Mouse (Mus musculus): ENCODE results near the gene Fam181b.

Fam181b gene

DNA sequence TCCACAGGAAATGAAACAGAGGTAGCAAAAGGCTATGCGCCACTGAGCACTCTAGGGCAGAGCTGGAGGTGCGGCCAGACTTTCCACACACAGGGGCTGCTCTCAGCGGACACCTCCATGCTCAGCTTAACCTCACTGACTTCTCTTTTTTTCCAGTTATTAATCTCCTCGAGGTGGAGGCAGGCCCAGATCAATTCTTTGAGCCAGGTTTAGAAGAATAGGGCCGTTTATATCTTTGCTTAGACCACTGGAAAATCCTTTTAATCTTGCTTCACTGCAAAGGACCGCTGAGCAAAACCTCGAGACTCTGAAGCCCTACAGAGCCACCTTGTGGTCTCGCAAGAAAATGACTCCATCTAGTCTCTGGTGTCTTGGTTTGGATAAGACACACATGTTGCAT, 15.8 kb downstream of the Fam181b start:
- no peak for DNase-seq (ENCODE audit: low read depth, low spot score)
- no peaks in the 10 kb centered on the region for H3K36me3 ChIP-seq (ENCODE audit: control insufficient read depth, insufficient read depth, low read length, poor library complexity, severe bottlenecking)

DNA sequence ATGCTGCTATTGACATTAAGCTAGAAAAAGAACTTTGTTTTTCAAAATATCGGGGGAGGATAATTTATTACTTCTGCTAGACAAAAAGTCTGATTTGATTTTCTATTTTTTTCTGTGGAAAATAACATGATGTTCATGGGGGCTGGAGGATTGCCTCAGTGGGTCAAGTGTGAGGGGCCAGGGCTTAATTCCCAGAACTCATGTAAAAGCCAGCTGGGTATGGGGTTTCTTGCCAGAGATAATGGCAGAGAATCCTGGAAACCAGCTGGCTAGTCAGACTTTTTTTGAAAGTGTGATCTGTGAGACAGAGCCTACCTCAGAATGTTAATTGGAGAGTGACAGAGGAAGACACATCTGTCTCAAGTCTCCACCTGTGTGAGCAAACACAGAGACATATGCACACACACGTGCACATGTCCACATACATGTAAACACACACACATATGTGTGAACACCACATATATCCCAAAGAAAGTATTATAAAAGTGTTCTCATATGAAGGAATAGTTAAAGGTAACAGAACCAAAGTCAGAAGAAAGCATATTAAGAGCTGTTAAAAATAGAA, 25.2 kb downstream of the Fam181b start:
- H3K36me3 ChIP-seq (ENCODE audit: control insufficient read depth, insufficient read depth, low read length, poor library complexity, severe bottlenecking): no peaks in the 10 kb centered on the region
- H3K27me3 ChIP-seq (ENCODE audit: control insufficient read depth, insufficient read depth, low read length, poor library complexity, severe bottlenecking): no peaks in the 10 kb centered on the region

More for the DNA sequence above, 15.8 kb downstream of the Fam181b start:
- H3K27me3 ChIP-seq (ENCODE audit: control insufficient read depth, insufficient read depth, low read length, poor library complexity, severe bottlenecking): no peaks in the 10 kb centered on the region

GRCm38 (mm10) chr7:93110370-93110965, 30.8 kb downstream of the Fam181b start:
- Histone ChIP-seq H3K27me3 (ENCODE audit: control insufficient read depth, insufficient read depth, low read length, poor library complexity, severe bottlenecking) (no peaks in the 10 kb centered on the region), H3K36me3 (ENCODE audit: control insufficient read depth, insufficient read depth, low read length, poor library complexity, severe bottlenecking) (no peaks in the 10 kb centered on the region)
- DNase-seq (ENCODE audit: low read depth, low spot score): no peak

More for the DNA sequence above, 25.2 kb downstream of the Fam181b start:
- no peak for DNase-seq (ENCODE audit: low read depth, low spot score)

DNA sequence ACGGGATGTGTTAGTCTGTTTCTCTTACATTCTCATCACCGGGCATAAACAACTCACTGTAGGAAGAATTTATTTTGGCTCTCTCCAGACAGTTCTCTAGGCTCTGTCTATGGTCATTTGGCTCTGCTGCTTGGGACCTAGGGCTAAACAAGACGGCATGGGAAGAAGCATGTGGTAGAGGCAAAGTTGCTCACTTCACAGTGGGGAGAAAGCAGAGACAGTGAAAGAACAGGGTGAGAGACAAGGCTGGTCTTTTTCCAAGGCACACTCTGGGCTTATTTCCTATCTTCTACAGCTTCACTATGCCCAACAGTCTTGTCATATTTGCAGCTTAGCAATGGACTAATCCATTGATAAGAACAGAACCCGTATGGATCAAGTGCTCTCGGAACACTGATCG, 31.4 kb downstream of the Fam181b start:
- H3K27me3 ChIP-seq (ENCODE audit: control insufficient read depth, insufficient read depth, low read length, poor library complexity, severe bottlenecking): no peaks in the 10 kb centered on the region
- no peak for DNase-seq (ENCODE audit: low read depth, low spot score)
- no peaks in the 10 kb centered on the region for H3K36me3 ChIP-seq (ENCODE audit: control insufficient read depth, insufficient read depth, low read length, poor library complexity, severe bottlenecking)

GRCm38 (mm10) chr7:93117561-93117960, 37.9 kb downstream of the Fam181b start:
- no peaks in the 10 kb centered on the region for H3K27me3 ChIP-seq (ENCODE audit: control insufficient read depth, insufficient read depth, low read length, poor library complexity, severe bottlenecking)
- no peak for DNase-seq (ENCODE audit: low read depth, low spot score)
- no peaks in the 10 kb centered on the region for H3K36me3 ChIP-seq (ENCODE audit: control insufficient read depth, insufficient read depth, low read length, poor library complexity, severe bottlenecking)

- no peak for DNase-seq (ENCODE audit: low read depth, low spot score)
- no peaks in the 10 kb centered on the region for H3K27me3 ChIP-seq (ENCODE audit: control insufficient read depth, insufficient read depth, low read length, poor library complexity, severe bottlenecking)
- H3K36me3 ChIP-seq (ENCODE audit: control insufficient read depth, insufficient read depth, low read length, poor library complexity, severe bottlenecking): no peaks in the 10 kb centered on the region
Observed at GRCm38 (mm10) chr7:93123936-93124335, 44.3 kb downstream of the Fam181b start.

Data from splenic B cell, adult 2 months (primary cell).